Mouse (Mus musculus) cerebellum, adult (tissue): ENCODE data around the gene Gm4498.
"Not testable (repeated sequence)": the region's sequence is repeated elsewhere in the genome, so short reads cannot be mapped to it uniquely, and the experiment has no call there.

Experiments used
- ATAC-seq: cut with Nextera tagmentation; 2 replicates; pipeline ENCODE4 v1.9.2; 2017; ENCODE audit warnings: mild to moderate bottlenecking, moderate library complexity, mixed read lengths; ENCODE audit not compliant: insufficient number of reproducible peaks, low FRiP score, low TSS enrichment

Gm4498 gene

DNA sequence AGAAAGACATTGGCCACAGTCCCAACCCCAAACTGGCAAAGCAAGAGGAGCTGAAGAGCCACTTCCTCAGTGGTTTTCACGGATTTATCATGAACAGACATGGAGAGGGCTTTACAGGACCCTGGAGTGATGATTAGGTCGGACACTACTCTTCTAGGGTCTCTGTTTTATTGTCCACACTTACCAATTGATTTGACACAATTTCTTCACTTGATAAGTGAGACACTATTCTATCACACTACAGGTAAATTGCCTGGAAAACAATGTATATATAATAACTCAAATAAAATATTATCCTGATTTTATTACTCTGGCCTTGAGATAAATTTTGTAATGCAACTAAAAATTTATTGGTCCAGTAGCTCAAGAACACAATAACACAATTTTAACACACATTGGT, at the start of gene Gm4498:
Gene Gm4498 (minus strand): TSS at position 101 of the 400 bp plus-strand sequence.
- not testable (repeated sequence) for ATAC-seq

DNA sequence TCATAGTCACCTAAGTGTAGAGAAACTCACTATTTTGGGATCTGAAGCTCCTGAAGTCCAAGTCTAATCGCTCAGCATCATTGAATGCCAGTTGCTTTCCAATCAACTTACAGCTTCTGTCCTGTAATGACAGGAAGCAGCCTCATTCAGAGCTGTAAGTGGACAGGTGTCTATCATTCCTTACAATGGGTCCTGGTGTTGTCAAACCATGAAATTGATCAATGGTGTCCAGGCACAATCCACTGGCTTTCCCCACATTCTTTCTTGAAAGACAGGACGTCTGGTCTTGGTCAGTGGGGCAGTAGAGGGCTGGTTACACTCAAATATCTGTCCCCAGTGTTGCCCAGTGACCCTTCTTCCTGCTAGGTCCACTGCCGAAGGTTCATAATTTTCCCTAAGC, 29.1 kb upstream of the Gm4498 start, which contains the start of gene Gm5890:
Gene Gm5890 (minus strand): TSS at position 101 of the 400 bp plus-strand sequence.
- ATAC-seq, result not testable (repeated sequence)

DNA sequence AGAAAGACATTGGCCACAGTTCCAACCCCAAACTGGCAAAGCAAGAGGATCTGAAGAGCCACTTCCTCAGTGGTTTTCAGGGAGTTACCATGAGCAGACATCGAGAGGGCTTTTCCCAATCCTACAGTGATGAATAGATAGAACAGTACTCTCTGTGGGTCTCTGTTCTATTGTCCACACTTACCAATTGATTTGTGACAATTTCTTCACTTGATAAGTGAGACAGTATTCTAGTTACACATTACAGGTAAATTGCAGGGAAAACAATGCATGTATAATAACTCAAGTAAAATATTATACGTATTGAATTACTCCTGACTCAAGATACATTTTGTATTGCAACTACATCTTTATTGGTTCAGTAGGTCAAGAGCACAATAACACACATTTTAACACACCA, 28.1 kb downstream of the Gm4498 start, which contains the start of gene Gm6164:
Gene Gm6164 (minus strand): TSS at position 101 of the 400 bp plus-strand sequence.
- ATAC-seq, result not testable (repeated sequence)

DNA sequence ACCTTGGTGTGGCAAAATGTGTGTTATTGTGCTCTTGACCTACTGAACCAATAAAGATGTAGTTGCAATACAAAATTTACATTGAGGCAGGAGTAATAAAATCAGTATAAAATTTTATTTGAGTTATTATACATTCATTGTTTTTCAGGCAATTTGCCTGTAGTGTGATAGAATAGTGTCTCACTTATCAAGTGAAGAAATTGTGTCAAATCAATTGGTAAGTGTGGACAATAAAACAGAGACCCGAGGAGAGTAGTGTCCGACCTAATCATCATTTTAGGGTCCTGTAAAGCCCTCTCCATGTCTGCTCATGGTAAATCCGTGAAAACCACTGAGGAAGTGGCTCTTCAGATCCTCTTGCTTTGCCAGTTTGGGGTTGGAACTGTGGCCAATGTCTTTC, 40.2 kb downstream of the Gm4498 start, which contains the start of gene Vmn1r95:
Gene Vmn1r95 (plus strand): TSS at position 301 of the 400 bp plus-strand sequence.
- ATAC-seq, result not testable (repeated sequence)
